Mouse (Mus musculus) forelimb bud, embryonic 11.5 days (tissue): ENCODE data around the gene Gtf2a2.
A peak's percentile ranks its signal among the peaks of the same experiment; 100 is the strongest.
"Not testable (repeated sequence)": the region's sequence is repeated elsewhere in the genome, so short reads cannot be mapped to it uniquely, and the experiment has no call there.

ENCODE experiments used
- DNase-seq: peaks from one replicate; pipeline ENCODE4 v3.0.0-alpha.2; 2012; ENCODE audit warnings: low read depth, low spot score

Gene Gtf2a2

DNA sequence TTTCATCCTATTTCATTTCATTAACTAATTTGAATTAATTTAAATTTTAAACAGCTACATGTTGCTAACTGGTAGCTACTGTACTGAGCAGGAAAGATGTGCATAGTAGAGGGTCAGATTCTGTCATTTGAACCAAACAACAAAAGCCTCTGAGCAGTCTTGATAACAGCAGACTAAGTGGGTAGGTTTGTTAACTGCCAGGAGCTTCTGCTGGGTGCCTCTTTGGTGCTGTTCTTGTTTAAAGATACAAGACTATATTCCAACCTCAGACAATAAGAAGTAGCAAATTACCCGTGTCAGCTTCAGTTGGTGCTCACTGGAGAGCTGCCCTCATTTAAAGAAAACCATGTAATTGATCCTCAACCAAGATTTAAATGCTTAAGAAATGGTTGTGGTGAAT is 9.3 kb downstream of the Gtf2a2 start:
- no peak for DNase-seq

- no peak for DNase-seq
These were observed 9.7 kb downstream of the Gtf2a2 start for GRCm38 (mm10) chr9:70022083-70022482.

GRCm38 (mm10) chr9:70023615-70024014 is 11.3 kb downstream of the Gtf2a2 start:
- DNase-seq = not testable (repeated sequence)

GRCm38 (mm10) chr9:70024648-70025047 is 12.3 kb downstream of the Gtf2a2 start:
- no peak for DNase-seq

DNA sequence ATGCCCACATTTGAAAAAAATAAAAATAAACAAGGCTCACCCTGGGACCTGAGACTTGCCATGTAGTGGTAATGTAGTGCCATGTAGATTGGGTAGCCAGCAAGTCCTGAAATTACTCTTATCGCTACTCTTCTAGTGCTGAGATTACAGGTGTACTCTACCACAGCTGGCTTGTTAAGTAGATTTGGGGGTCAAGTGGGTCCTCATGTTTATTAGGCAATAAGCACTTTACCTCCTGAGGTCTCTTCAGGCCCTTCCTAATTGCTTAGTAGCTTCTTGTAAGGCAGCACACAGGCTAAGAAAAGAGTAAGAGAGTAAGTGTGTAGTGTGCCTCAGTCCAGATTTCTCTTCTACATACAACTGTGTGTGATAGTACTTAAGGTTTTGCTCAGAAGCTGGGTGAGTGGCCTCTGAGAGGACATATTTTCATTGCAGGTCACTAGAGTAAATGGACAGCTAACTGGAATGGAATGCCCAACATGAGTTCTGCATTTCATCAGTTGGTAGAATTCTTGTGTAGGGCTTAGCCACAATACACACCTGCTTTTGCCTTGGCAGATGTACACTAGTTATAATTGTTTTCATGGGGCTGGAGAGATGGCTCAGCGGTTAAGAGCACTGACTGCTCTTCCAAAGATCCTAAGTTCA is 13.1 kb downstream of the Gtf2a2 start:
- DNase-seq = no peak

DNA sequence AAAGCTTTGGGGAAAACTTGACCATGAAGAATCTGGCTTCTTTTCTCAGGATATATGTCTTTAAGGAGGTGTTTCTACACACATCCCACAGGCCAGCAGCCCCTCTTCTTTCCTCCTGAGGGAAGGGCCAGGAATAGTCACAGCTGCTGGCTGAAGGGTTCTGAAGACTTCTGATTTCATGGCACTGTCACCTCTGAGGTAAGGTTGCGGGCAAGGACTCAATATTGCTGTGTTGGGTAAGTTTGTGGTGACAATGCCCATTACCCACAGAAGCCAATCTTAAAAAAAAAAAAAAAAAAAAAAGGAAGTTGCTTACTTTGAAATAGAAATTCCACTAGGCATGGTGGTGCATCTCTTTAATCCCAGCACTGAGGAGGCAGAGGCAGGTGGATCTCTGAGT is 19.8 kb downstream of the Gtf2a2 start:
- no peak for DNase-seq

DNA sequence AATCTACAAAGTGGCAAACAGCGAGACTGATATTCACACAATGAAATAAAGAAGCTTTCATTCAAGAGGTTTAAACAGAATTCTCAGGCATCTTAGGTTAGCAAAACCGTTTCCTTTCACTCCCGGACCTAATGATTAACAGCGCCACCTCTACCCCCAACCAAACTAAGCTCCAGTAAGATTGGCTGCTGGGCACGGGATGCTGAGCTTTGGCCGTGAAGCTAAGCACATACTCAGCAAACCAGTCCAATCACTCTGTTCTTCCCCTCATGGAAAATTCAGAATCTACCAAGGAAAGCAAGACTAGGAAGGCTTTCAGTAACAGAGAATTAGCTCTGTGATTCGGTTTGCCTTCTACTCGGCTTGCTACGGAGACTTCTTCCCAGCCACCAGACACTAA is 20.7 kb downstream of the Gtf2a2 start:
- no peak for DNase-seq

DNA sequence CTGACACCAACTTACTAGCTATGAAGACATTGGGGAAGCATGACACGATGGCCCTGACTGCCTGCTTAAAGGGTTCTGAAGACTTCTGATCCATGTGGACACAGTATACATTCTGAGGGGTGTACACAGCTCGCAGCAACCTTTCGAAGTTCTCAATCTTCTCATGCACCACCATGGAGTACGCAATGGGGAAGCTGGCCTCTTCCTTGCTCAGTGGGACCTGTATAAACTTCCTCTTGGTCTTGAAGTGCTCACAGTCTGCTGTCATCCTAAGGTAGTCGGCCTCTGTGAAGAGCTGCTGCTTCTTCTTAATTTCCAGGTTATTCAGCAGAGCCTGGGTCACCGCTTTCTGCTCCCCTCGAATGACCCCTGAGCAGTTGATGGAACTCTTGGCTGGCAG is 22.4 kb downstream of the Gtf2a2 start:
- no peak for DNase-seq

DNA sequence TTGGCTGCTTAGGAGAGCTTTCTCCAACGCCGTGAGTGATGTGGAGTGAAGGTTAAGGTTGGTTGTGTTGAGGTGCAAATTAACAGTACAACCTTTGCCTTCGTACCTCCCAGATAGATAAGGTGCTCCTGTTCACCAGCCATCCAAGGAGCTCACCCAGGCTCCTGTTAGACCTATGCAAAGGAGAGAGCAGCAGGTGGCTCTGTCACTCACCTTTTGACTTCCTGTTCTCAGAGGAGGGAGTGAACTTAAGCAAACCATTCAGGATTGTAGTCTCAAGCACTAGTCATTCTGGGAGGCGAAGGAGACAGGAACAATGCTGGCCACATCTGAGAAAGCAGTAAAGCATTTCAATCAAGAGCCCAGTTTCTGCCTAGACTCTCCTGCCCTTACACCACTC is 24.3 kb downstream of the Gtf2a2 start:
- DNase-seq = no peak

DNA sequence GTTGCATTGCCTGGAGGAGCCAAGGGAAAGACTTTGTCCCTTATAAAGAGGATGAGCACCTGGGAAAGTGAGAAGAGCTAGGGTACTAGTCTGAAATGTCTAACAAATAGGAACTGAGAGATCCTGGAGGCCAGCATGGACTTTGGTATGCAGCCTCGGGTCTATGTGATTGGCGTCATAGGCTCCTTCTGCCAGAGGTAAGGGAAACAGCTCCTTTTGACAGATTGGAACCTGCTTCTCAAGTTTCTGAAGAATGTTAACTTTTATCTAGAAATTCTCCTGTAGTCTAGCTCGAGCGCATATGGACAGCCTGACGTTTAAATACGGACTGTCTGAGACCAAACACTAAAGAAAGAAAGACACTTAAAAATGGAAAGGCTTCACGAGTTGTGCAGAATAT is 25.6 kb downstream of the Gtf2a2 start, which contains the start of gene Gcnt3:
TSS of gene Gcnt3 (minus strand) at position 101 of the 400 bp plus-strand sequence.
- DNase-seq = no peak

GRCm38 (mm10) chr9:70039597-70040385 is 27.4 kb downstream of the Gtf2a2 start:
- DNase-seq = no peak

DNA sequence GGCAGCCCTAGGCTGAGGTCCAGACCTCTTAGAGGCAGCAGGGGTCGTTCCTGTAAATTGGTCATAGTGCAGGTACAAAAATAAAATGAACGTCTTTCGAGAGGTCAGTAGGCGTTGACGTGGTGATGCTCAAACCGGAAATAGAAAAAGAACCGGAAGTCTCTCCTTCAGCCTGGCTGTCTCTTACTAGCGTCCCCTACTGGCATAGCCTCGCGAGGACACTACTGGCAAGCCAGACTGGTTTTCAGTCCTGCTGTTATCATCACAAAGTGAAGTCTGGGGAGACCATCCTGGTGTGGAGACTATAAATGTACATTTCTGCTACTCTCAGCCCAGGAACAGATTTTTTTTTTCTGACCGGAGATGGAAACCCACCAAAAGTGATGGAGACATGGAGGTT is 28.2 kb downstream of the Gtf2a2 start:
- no peak for DNase-seq

- no peak for DNase-seq
These were observed 29.8 kb downstream of the Gtf2a2 start for GRCm38 (mm10) chr9:70042137-70042536.

DNA sequence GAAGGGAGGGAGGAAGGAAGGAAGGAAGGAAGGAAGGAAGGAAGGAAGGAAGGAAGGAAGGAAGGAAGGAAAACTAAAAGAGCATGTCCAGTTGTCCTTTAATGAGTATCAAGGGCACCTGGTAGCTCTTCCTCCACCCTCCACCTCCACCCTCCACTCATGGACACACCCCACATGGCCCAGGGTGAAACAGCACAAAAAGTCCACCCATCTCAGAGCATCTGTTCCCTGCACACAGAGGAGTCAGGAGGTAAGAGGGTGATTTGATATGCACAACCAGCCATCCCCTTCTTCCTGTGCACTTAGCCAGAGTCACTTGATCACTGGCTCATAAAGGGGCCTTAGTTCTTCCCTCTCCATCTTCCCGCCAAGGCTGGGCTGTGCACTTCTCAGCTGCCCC is 30.6 kb downstream of the Gtf2a2 start:
- no peak for DNase-seq

GRCm38 (mm10) chr9:70044865-70045264 is 32.5 kb downstream of the Gtf2a2 start:
- DNase-seq = no peak

GRCm38 (mm10) chr9:70046255-70046654 is 33.9 kb downstream of the Gtf2a2 start:
- no peak for DNase-seq

GRCm38 (mm10) chr9:70047839-70048238 is 35.5 kb downstream of the Gtf2a2 start:
- peak; percentile 59 for DNase-seq

- no peak for DNase-seq
These were observed 35.9 kb downstream of the Gtf2a2 start for GRCm38 (mm10) chr9:70048280-70048679.

DNA sequence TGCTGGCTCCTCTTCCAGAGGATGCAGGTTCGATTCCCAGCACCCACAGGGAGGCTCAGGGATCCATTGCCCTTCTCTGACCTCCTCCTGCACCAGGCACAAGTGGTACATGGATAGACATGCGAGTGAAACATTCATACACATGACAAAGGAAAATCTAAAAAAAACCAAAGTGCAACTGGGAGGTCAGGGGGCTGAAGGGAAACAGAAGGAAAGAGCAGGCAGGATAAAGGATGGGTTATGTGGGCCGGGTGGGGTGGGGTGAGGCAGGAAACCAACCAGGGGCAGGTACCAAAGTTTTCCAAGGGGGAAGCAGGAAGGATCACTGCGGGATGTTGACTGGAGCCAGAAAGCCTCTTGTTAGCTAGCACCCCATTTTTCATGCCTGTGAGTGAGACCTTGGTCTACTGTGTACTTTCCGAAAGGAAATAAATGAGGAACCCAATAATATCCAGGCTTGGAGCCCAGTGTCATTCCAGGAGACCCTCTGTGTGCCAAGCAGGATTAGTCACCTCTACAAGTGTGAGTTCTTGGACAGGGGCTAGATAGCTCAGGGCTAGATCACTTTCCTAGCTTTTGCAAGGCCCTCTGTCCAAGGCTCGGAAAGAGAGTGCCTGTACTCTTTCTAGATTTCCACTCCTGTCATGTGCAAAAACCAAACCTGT is 36.5 kb downstream of the Gtf2a2 start:
- DNase-seq = no peak

DNA sequence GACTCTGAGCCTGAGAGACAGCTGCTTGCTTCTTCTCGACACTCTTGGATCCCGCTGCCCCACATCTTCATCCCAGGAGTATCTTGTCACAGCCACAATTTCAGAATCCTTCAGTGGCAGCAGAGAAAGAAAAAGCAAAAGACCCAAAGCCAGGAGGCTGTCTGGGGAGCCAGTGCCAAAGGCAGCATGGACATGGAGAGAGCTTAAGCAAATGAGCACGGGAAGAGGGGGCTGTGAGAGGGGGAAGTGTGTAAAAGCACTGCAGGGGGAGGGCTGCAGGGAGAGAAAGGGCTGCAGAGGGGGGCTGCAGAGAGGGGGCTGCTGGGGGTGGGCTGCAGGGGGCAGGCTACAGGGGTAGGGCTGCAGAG is 37.0 kb downstream of the Gtf2a2 start:
- DNase-seq = no peak

GRCm38 (mm10) chr9:70049839-70050238 is 37.5 kb downstream of the Gtf2a2 start:
- no peak for DNase-seq

DNA sequence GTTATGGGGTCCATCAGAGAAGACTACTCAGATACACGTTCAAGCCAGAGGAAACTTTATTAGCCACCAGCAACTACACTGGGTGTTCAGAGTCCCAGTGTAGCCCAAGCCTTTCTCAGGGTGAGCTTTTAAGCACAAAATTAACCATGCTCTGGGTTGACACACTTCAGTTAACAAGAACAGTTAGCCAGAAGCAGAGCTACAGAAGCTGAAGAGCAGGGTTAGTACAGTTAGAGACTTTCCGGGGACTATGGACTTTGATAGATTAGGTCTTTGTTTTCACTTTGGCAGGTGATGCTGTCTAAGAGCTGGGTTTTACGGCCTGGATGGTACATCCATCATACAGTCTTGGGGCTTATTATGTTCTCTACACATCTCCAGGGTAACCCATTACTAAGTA is 40.4 kb downstream of the Gtf2a2 start:
- DNase-seq = no peak

DNA sequence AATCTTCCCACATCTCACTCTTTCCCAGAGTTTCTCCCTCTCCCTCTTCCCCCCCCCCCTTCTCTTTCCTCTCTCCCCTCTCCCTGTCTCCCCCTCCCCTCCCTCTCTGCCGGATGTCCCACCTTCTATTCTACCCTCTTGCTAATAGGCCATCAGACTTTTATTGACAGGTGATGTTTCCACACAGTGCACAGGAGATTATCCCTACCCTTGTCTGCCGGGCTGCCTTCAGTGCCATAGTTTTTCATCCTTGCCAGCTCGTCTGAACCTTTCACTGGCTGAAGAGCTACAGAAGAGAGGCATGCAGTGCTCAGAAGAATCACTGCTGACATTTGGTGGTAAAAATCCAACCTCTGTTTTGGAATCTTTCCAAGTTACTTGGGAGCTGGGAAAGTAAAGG is 41.1 kb downstream of the Gtf2a2 start:
- DNase-seq = no peak
